23 mouse cellular contexts compared by ENCODE assay signal in genomic region chr4:33497657-33498056, GRCm38 (mm10).
DNase-seq lines count a peak whose midpoint lies in the region; ATAC-seq and TF ChIP-seq lines count a peak whose summit lies in the region.
"Had no signal": no experiment of that assay in that cellular context is flagged by ENCODE, and none has a peak within 500 bp of the region (broad histone marks: within the 10 kb centered on the region; RNA-seq: fewer than 3 reads in every experiment).

No protein-coding gene starts in this region.

- no peak overlapping the region for H3K9ac ChIP-seq in forebrain, embryonic 13.5 days
- H3K9ac ChIP-seq in forebrain, embryonic 11.5 days (ENCODE audit: low read length) = no peak overlapping the region
- no peak overlapping the region for H3K9ac ChIP-seq in heart, embryonic 13.5 days
- peak overlapping the region; percentile 19; the same call in 1 of the 2 replicates for H3K9ac ChIP-seq in CH12.LX (ENCODE audit: insufficient read depth, low read depth)
- H3K9ac ChIP-seq: embryonic facial prominence, embryonic 15.5 days; heart, embryonic 12.5 days; intestine, embryonic 15.5 days had no signal

- peaks cover 20% of the 10 kb centered on the region for H3K4me1 ChIP-seq in forebrain, embryonic 13.5 days
- H3K4me1 ChIP-seq in forebrain, embryonic 11.5 days (replicated peaks; ENCODE audit: control insufficient read depth, insufficient read depth, low read length) = peaks cover 3% of the 10 kb centered on the region; the same call in 1 of the 2 replicates
- peaks cover 18% of the 10 kb centered on the region for H3K4me1 ChIP-seq in heart, embryonic 13.5 days
- H3K4me1 ChIP-seq in CH12.LX (ENCODE audit: control insufficient read depth in 1 of 2, insufficient read depth in 2 of 2) = peaks cover 0 to 19% of the 10 kb centered on the region in 2 experiments; a peak in 2 of 4 replicates
- H3K4me1 ChIP-seq: embryonic facial prominence, embryonic 15.5 days; intestine, embryonic 15.5 days had no signal

- TF ChIP-seq POLR2A in CH12.LX (IDR thresholded peaks at IDR 0.05; ENCODE audit: low read depth, low read length) = no peak

- intact Hi-C loops in heart, postnatal 14 days (cut with DNase I) = no loop called here

- TF ChIP-seq EP300 in CH12.LX (IDR thresholded peaks at IDR 0.05; ENCODE audit: low read length) = no peak

- no peaks in the 10 kb centered on the region for H3K27me3 ChIP-seq in forebrain, embryonic 13.5 days
- no peaks in the 10 kb centered on the region for H3K27me3 ChIP-seq in forebrain, embryonic 11.5 days (ENCODE audit: control insufficient read depth, insufficient read depth, low read length)
- peaks cover 21% of the 10 kb centered on the region for H3K27me3 ChIP-seq in heart, embryonic 13.5 days (replicated peaks)
- no peaks in the 10 kb centered on the region for H3K27me3 ChIP-seq in CH12.LX (replicated peaks)
- H3K27me3 ChIP-seq: embryonic facial prominence, embryonic 15.5 days; intestine, embryonic 15.5 days had no signal

- H3K36me3 ChIP-seq in forebrain, embryonic 13.5 days (ENCODE audit: poor library complexity, severe bottlenecking) = peaks cover 23% of the 10 kb centered on the region; the same call in 1 of the 2 replicates
- H3K36me3 ChIP-seq in forebrain, embryonic 11.5 days (ENCODE audit: control insufficient read depth, insufficient read depth, low read length) = no peaks in the 10 kb centered on the region
- peaks cover 15% of the 10 kb centered on the region for H3K36me3 ChIP-seq in heart, embryonic 13.5 days
- H3K36me3 ChIP-seq in CH12.LX (replicated peaks in 1 of 2; ENCODE audit: control insufficient read depth in 1 of 2, insufficient read depth in 1 of 2, low read length in 1 of 2) = peaks cover 15 to 26% of the 10 kb centered on the region in 2 experiments
- H3K36me3 ChIP-seq: embryonic facial prominence, embryonic 15.5 days; heart, embryonic 12.5 days; intestine, embryonic 15.5 days had no signal

- DNase-seq in forebrain, embryonic 11.5 days (ENCODE audit: low spot score) = no peak
- DNase-seq in heart, postnatal 14 days = no peak
- DNase-seq in layer of hippocampus, adult 2 months (ENCODE audit: low spot score in 2 of 2) = no peak
- DNase-seq in layer of hippocampus, postnatal 25 days (ENCODE audit: extremely low spot score in 1 of 2, low spot score in 1 of 2) = no peak
- no peak for DNase-seq in CH12.LX (ENCODE audit: extremely low read depth)
- DNase-seq: adrenal gland, postnatal 10 days; B cell, adult 2 months; cerebellum, adult 11 months; cerebellum, adult 8-10 months; cerebellum, postnatal 14 days; embryo, embryonic 11 days; gastrocnemius, adult 2 months; gastrocnemius, postnatal 25 days; heart, postnatal 10 days; kidney, adult 18-20 months had no signal

- H3K9me3 ChIP-seq in forebrain, embryonic 13.5 days (replicated peaks) = peaks cover 5% of the 10 kb centered on the region
- no peaks in the 10 kb centered on the region for H3K9me3 ChIP-seq in forebrain, embryonic 11.5 days (ENCODE audit: control insufficient read depth, low read length)
- no peaks in the 10 kb centered on the region for H3K9me3 ChIP-seq in heart, embryonic 13.5 days
- H3K9me3 ChIP-seq in CH12.LX (replicated peaks; ENCODE audit: low read length) = no peaks in the 10 kb centered on the region
- H3K9me3 ChIP-seq: embryonic facial prominence, embryonic 15.5 days; heart, embryonic 12.5 days; hindbrain, embryonic 10.5 days; intestine, embryonic 15.5 days had no signal

- dilution Hi-C loops in CH12.LX (cut with MboI; ENCODE audit: extremely low pct_ligation_motif_present, extremely low pct_unique_long_range_greater_than_20kb, low sequenced_read_pairs) = no loop called here

- H3K79me2 ChIP-seq in CH12.LX (replicated peaks; ENCODE audit: control insufficient read depth, extremely low read depth, insufficient read depth, poor library complexity, severe bottlenecking) = no peaks in the 10 kb centered on the region

- no peak for TF ChIP-seq RAD21 in CH12.LX (IDR thresholded peaks at IDR 0.05; ENCODE audit: low read depth, low read length)

- in situ Hi-C loops in CH12.LX (cut with MboI; ENCODE audit: low pct_ligation_motif_present, low pct_unique_long_range_greater_than_20kb, low sequenced_read_pairs) = no loop called here

- 0 out of 2 replicates have a peak, but pooled peaks have one; percentile 3 for ATAC-seq in forebrain, embryonic 13.5 days
- ATAC-seq in forebrain, embryonic 11.5 days (replicated peaks; ENCODE audit: low FRiP score) = no peak
- ATAC-seq in heart, embryonic 13.5 days (ENCODE audit: extremely low read depth, insufficient number of reproducible peaks, low FRiP score, low TSS enrichment) = no peak
- ATAC-seq: CD4-positive, CD25-positive, alpha-beta regulatory T cell, adult 4 months; intestine, embryonic 15.5 days had no signal

- H3K4me3 ChIP-seq in forebrain, embryonic 13.5 days = no peak overlapping the region
- H3K4me3 ChIP-seq in forebrain, embryonic 11.5 days (ENCODE audit: low read depth, low read length) = no peak overlapping the region
- no peak overlapping the region for H3K4me3 ChIP-seq in heart, embryonic 13.5 days
- H3K4me3 ChIP-seq in layer of hippocampus, adult 2 months = no peak overlapping the region
- no peak overlapping the region for H3K4me3 ChIP-seq in CH12.LX (replicated peaks in 1 of 3; ENCODE audit: low read depth in 2 of 3, low read length in 2 of 3, poor library complexity in 1 of 3)
- H3K4me3 ChIP-seq: embryonic facial prominence, embryonic 15.5 days; erythroblast, embryonic 14.5 days; gastrocnemius, adult 2 months; heart, embryonic 12.5 days; hindbrain, embryonic 10.5 days; intestine, embryonic 15.5 days had no signal

- H3K27ac ChIP-seq in forebrain, embryonic 13.5 days = no peak overlapping the region
- H3K27ac ChIP-seq in forebrain, embryonic 11.5 days (ENCODE audit: low read depth, low read length) = no peak overlapping the region
- no peak overlapping the region for H3K27ac ChIP-seq in heart, embryonic 13.5 days (replicated peaks)
- peak overlapping the region; percentile 32 for H3K27ac ChIP-seq in layer of hippocampus, adult 2 months
- H3K27ac ChIP-seq in CH12.LX (ENCODE audit: insufficient read depth, low read depth) = no peak overlapping the region
- H3K27ac ChIP-seq: embryonic facial prominence, embryonic 15.5 days; intestine, embryonic 15.5 days had no signal

- no peak for TF ChIP-seq CTCF in layer of hippocampus, adult 2 months (conservative IDR thresholded peaks at IDR 0.05)
- TF ChIP-seq CTCF in CH12.LX (conservative IDR thresholded peaks at IDR 0.05 in 1 of 2, IDR thresholded peaks at IDR 0.05 in 1 of 2; ENCODE audit: low read depth in 2 of 2, low read length in 2 of 2) = no peak

- H3K4me2 ChIP-seq in forebrain, embryonic 13.5 days = no peak overlapping the region
- H3K4me2 ChIP-seq in forebrain, embryonic 11.5 days (ENCODE audit: low read depth, low read length, severe bottlenecking) = no peak overlapping the region
- 0 out of 2 replicates have a peak overlapping the region, but pooled peaks have one; percentile 18 for H3K4me2 ChIP-seq in heart, embryonic 13.5 days
- H3K4me2 ChIP-seq in CH12.LX (ENCODE audit: insufficient read depth, low read depth, poor library complexity, severe bottlenecking) = no peak overlapping the region
- H3K4me2 ChIP-seq: embryonic facial prominence, embryonic 15.5 days; heart, embryonic 12.5 days; intestine, embryonic 15.5 days had no signal

TF ChIP-seq in CH12.LX, 34 proteins besides CTCF, POLR2A, EP300 and RAD21:
- TF ChIP-seq IRF4 (IDR thresholded peaks at IDR 0.05; ENCODE audit: low read depth, low read length) (no peak), MYC (IDR thresholded peaks at IDR 0.05; ENCODE audit: low read depth, low read length) (no peak), UBTF (IDR thresholded peaks at IDR 0.05; ENCODE audit: low read depth, low read length) (no peak), MAZ (IDR thresholded peaks at IDR 0.05; ENCODE audit: low read depth, low read length) (no peak), TCF12 (IDR thresholded peaks at IDR 0.05; ENCODE audit: low read depth, low read length) (no peak), MAX (IDR thresholded peaks at IDR 0.05; ENCODE audit: low read length) (no peak), MEF2A (IDR thresholded peaks at IDR 0.05; ENCODE audit: borderline replicate concordance, low read depth, low read length) (no peak), NELFE (IDR thresholded peaks at IDR 0.05; ENCODE audit: low read depth, low read length) (no peak), JUN (IDR thresholded peaks at IDR 0.05; ENCODE audit: insufficient read depth, low read depth, low read length) (no peak), TBP (conservative IDR thresholded peaks at IDR 0.05; ENCODE audit: low read depth, low read length) (no peak), JUND (conservative IDR thresholded peaks at IDR 0.05; ENCODE audit: low read depth, low read length) (no peak), ELF1 (IDR thresholded peaks at IDR 0.05; ENCODE audit: low read depth, low read length) (no peak), KAT2A (IDR thresholded peaks at IDR 0.05; ENCODE audit: insufficient replicate concordance, low read length) (no peak), USF2 (conservative IDR thresholded peaks at IDR 0.05; ENCODE audit: low read depth, low read length) (no peak), ETS1 (conservative IDR thresholded peaks at IDR 0.05; ENCODE audit: low read depth, low read length) (no peak), SIN3A (IDR thresholded peaks at IDR 0.05; ENCODE audit: low read length) (no peak), USF1 (IDR thresholded peaks at IDR 0.05; ENCODE audit: low read depth, low read length) (no peak), RCOR1 (conservative IDR thresholded peaks at IDR 0.05; ENCODE audit: low read depth, low read length) (no peak), MAFK (IDR thresholded peaks at IDR 0.05; ENCODE audit: insufficient replicate concordance, low read length) (no peak)
